23 mouse cellular contexts compared by ENCODE assay signal in genomic region chr11:18586468-18586867, GRCm38 (mm10).
"Had no signal": no experiment of that assay in that cellular context is flagged by ENCODE, and none has a peak within 500 bp of the region (broad histone marks: within the 10 kb centered on the region; RNA-seq: fewer than 3 reads in every experiment).

No protein-coding gene starts in this region.

- ATAC-seq: liver, embryonic 12.5 days; midbrain, embryonic 15.5 days had no signal

- H3K4me1 ChIP-seq: limb, embryonic 13.5 days; liver, embryonic 12.5 days; liver, embryonic 15.5 days; megakaryocyte, embryonic 14.5 days; midbrain, embryonic 12.5 days; midbrain, embryonic 15.5 days had no signal

- H3K36me3 ChIP-seq: kidney, embryonic 15.5 days; limb, embryonic 13.5 days; liver, embryonic 12.5 days; liver, embryonic 15.5 days; lung, embryonic 15.5 days; midbrain, embryonic 12.5 days; midbrain, embryonic 15.5 days had no signal

- H3K9ac ChIP-seq: kidney, embryonic 15.5 days; limb, embryonic 13.5 days; liver, embryonic 12.5 days; liver, embryonic 15.5 days; lung, embryonic 15.5 days; midbrain, embryonic 12.5 days; midbrain, embryonic 15.5 days had no signal

- H3K9me3 ChIP-seq: kidney, embryonic 15.5 days; limb, embryonic 13.5 days; liver, embryonic 12.5 days; liver, embryonic 15.5 days; lung, embryonic 15.5 days; midbrain, embryonic 12.5 days; midbrain, embryonic 15.5 days had no signal

- DNase-seq: kidney, adult 11 months; kidney, adult 8-10 months; kidney, postnatal 10 days; kidney, postnatal 36 days; layer of hippocampus, postnatal 36 days; liver; lung, adult 18-20 months; lung, postnatal 10 days; lung, postnatal 36 days; retina, postnatal 1 day; thymus, adult 2 months; thymus, postnatal 14 days had no signal

- H3K4me2 ChIP-seq: kidney, embryonic 15.5 days; limb, embryonic 13.5 days; liver, embryonic 12.5 days; liver, embryonic 15.5 days; lung, embryonic 15.5 days; midbrain, embryonic 12.5 days; midbrain, embryonic 15.5 days had no signal

- H3K4me3 ChIP-seq: kidney, embryonic 15.5 days; left cerebral cortex, adult 2 months; limb, embryonic 13.5 days; liver, embryonic 12.5 days; liver, embryonic 15.5 days; lung, embryonic 15.5 days; megakaryocyte, embryonic 14.5 days; midbrain, embryonic 12.5 days; midbrain, embryonic 15.5 days; myocyte had no signal

- H3K27me3 ChIP-seq: kidney, embryonic 15.5 days; liver, embryonic 12.5 days; liver, embryonic 15.5 days; lung, embryonic 15.5 days; megakaryocyte, embryonic 14.5 days; midbrain, embryonic 12.5 days; midbrain, embryonic 15.5 days had no signal

- H3K27ac ChIP-seq: kidney, embryonic 15.5 days; left cerebral cortex, adult 2 months; limb, embryonic 13.5 days; liver, embryonic 12.5 days; liver, embryonic 15.5 days; lung, embryonic 15.5 days; midbrain, embryonic 12.5 days; midbrain, embryonic 15.5 days; stomach, postnatal 0 days had no signal
